Mouse (Mus musculus) E14TG2a.4 (cell line): ENCODE measurements at regions not wholly inside any gene's neighbourhood (a gene's known extent, or its start where the extent isn't known, plus 50 kb on each side); places are given as distances from the start of the nearest gene placed in this dataset.

Experiments
- CTCF ChIP-seq: conservative IDR thresholded peaks from 2 replicates; pipeline ENCODE4 v1.5.1; 2014; ENCODE audit warnings: low read length
- NANOG ChIP-seq: IDR thresholded peaks from 2 replicates; pipeline ENCODE4 v1.6.1; 2014; ENCODE audit warnings: borderline replicate concordance, low read length, mixed read lengths
- POU5F1 ChIP-seq: IDR thresholded peaks from 2 replicates; pipeline ENCODE4 v1.6.1; 2014; ENCODE audit warnings: low read length, borderline replicate concordance

- TF ChIP-seq CTCF (no peak), POU5F1 (no peak), NANOG (no peak)
Measured at GRCm38 (mm10) chr1:177345540-177345939, 87.5 kb upstream of the Akt3 start.
